Mouse (Mus musculus) cortical plate, adult 2 months (tissue): ENCODE data around the gene Uckl1.

Experiments used
- CTCF ChIP-seq: fragments of 200-500 bp; IDR thresholded peaks from 2 replicates; pipeline ENCODE4 v1.5.1; 2011; ENCODE audit warnings: mild to moderate bottlenecking, control low read depth, low read length; ENCODE audit not compliant: insufficient read depth; ENCODE audit errors: extremely low read depth
- POLR2A ChIP-seq: fragments of 200-500 bp; IDR thresholded peaks from 2 replicates; pipeline ENCODE4 v1.6.1; 2011; ENCODE audit warnings: mild to moderate bottlenecking, low read length, control low read depth; ENCODE audit not compliant: insufficient read depth; ENCODE audit errors: extremely low read depth

DNA sequence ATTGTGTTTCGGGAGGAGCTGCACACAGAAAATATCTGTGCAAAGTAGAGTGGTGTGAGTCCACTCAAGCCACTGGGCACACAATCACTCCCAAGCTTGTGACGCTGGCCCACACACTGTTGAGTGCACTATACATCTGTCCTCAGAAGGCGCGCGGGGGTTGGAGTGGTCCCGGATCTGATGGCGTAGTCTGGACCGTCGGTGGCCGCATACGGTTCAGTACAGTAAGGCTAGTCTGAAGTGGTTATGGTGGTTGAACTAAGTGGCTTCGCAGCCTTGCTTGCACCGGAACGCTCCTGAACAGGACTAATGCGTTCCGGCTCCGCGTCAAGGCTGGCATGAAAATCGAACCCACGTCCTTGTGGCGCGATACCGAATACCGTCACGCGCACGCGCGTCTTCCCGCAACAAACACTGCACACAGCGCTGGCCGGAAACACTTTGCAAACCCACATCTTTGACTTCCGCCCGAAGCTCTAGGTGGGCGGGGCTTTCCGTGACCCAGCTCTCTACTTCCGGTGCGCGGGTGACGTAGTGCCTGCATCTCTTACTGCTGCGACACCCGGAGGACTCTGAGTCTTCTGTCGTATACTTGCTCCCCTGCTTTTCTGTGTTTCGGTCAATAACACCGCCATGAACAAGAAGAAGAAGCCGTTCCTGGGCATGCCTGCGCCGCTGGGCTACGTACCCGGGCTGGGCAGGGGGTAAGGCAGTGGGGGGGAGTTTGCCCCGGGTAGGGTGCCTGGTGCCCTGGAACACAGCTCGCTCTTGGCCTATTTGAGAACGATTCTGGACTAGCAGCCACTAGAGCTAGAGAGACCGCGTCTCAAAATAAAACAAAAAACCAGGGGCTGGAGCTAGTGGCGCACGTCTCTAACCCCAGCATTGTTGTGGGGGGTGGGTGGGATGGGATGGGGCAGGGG, 16.4 kb upstream of the Uckl1 start:
- TF ChIP-seq CTCF (no peak), POLR2A (peak; percentile 92)
